Mouse (Mus musculus) T-cell, adult 2 months (primary cell): ENCODE data around the gene Abcc6.
"Not testable (repeated sequence)": the region's sequence is repeated elsewhere in the genome, so short reads cannot be mapped to it uniquely, and the experiment has no call there.

Source experiments
- DNase-seq: peaks from one replicate; pipeline ENCODE4 v3.0.0; 2022; ENCODE audit warnings: low spot score

The Abcc6 gene

GRCm38 (mm10) chr7:46028681-46029080 lies 1.4 kb downstream of the Abcc6 start:
- DNase-seq, result no peak

GRCm38 (mm10) chr7:46025436-46025835 lies 4.7 kb downstream of the Abcc6 start:
- no peak for DNase-seq

GRCm38 (mm10) chr7:46021951-46022350 lies 8.2 kb downstream of the Abcc6 start:
- DNase-seq, result no peak

- no peak for DNase-seq
These were observed 10.5 kb downstream of the Abcc6 start for GRCm38 (mm10) chr7:46019594-46019993.

- DNase-seq, result no peak
These were observed 16.7 kb downstream of the Abcc6 start for GRCm38 (mm10) chr7:46013266-46014010.

GRCm38 (mm10) chr7:46012121-46012520 lies 18.0 kb downstream of the Abcc6 start:
- DNase-seq, result no peak

GRCm38 (mm10) chr7:46009578-46009977 lies 20.5 kb downstream of the Abcc6 start:
- peak; percentile 31 for DNase-seq

- no peak for DNase-seq
These were observed 27.4 kb downstream of the Abcc6 start for GRCm38 (mm10) chr7:46002748-46003147.

- DNase-seq, result no peak
These were observed 29.5 kb downstream of the Abcc6 start for GRCm38 (mm10) chr7:46000577-46000976.

GRCm38 (mm10) chr7:45992470-45992869 lies 37.6 kb downstream of the Abcc6 start:
- no peak for DNase-seq

- DNase-seq, result no peak
These were observed 41.8 kb downstream of the Abcc6 start for GRCm38 (mm10) chr7:45988344-45988743.

GRCm38 (mm10) chr7:45986893-45987292 lies 43.2 kb downstream of the Abcc6 start:
- DNase-seq, result no peak

GRCm38 (mm10) chr7:45981612-45982011 lies 48.5 kb downstream of the Abcc6 start:
- DNase-seq, result no peak

GRCm38 (mm10) chr7:45974512-45974911 lies 55.6 kb downstream of the Abcc6 start:
- no peak for DNase-seq

- DNase-seq, result no peak
These were observed 56.0 kb downstream of the Abcc6 start for GRCm38 (mm10) chr7:45974103-45974502.

GRCm38 (mm10) chr7:45973271-45973687 lies 56.8 kb downstream of the Abcc6 start:
- no peak for DNase-seq

- DNase-seq, result no peak
These were observed 58.0 kb downstream of the Abcc6 start for GRCm38 (mm10) chr7:45971831-45972723.

- DNase-seq, result no peak
These were observed 73.5 kb downstream of the Abcc6 start for GRCm38 (mm10) chr7:45956611-45957010.

GRCm38 (mm10) chr7:45949061-45949460 lies 81.0 kb downstream of the Abcc6 start:
- DNase-seq, result no peak

GRCm38 (mm10) chr7:45943280-45943679 lies 86.8 kb downstream of the Abcc6 start:
- not testable (repeated sequence) for DNase-seq

GRCm38 (mm10) chr7:45941986-45942385 lies 88.1 kb downstream of the Abcc6 start:
- DNase-seq, result no peak

GRCm38 (mm10) chr7:45939836-45940235 lies 90.3 kb downstream of the Abcc6 start:
- DNase-seq, result no peak

GRCm38 (mm10) chr7:45935114-45935513 lies 95.0 kb downstream of the Abcc6 start:
- peak; percentile 79 for DNase-seq
